Mouse (Mus musculus) CD8-positive naive resting alpha-beta T cell, adult 57 days (primary cell): ENCODE results near the gene Smurf2. TPM values are rescaled to one million over a fixed set of nuclear protein-coding genes. Genes with fewer than 3 reads are reported as not detected.

Experiments
- total RNA-seq: library from RNA; stranded (reverse); gene quantifications from one replicate; pipeline ENCODE4 v1.2.4, GENCODE M21; 2023

Gene Smurf2
- 51.3 TPM for total RNA-seq

GRCm38 (mm10) chr11:106920551-106921379, at the start of gene Smurf2:
Smurf2 (minus strand) TSS chr11:106920715.

GRCm38 (mm10) chr11:106788775-106789459, 131.6 kb downstream of the Smurf2 start, which contains the start of the genes Ddx5 and Cep95:
Ddx5 (minus strand) TSS chr11:106789185.
Cep95 (plus strand) TSS chr11:106789252.

GRCm38 (mm10) chr11:106779388-106780088, 141.0 kb downstream of the Smurf2 start, which contains the start of gene Polg2:
Polg2 (minus strand) TSS chr11:106779537.

Other genes starting within 250 kb of the Smurf2 start
- 145 TPM for gene Pecam1, start 170.1 kb downstream of the Smurf2 start, total RNA-seq
- 8.0 TPM for gene Milr1, start 169.5 kb downstream of the Smurf2 start, total RNA-seq
- 87.1 TPM for gene Polg2, start 141.2 kb downstream of the Smurf2 start, total RNA-seq
- gene Ddx5, start 131.5 kb downstream of the Smurf2 start, total RNA-seq: 2,692 TPM
- 35.0 TPM for gene Cep95, start 131.5 kb downstream of the Smurf2 start, total RNA-seq
- gene Kpna2, start 78.8 kb upstream of the Smurf2 start, total RNA-seq: 10.6 TPM
- 0.31 TPM for gene 1810010H24Rik, start 105.0 kb upstream of the Smurf2 start, total RNA-seq
- 150 TPM for gene Bptf, start 211.4 kb upstream of the Smurf2 start, total RNA-seq